Mouse (Mus musculus): ENCODE results near the gene Fkbp2.

- TF ChIP-seq MAFK (IDR thresholded peaks at IDR 0.05; ENCODE audit: insufficient read depth, low read depth, low read length) (no peak), HCFC1 (IDR thresholded peaks at IDR 0.05; ENCODE audit: borderline replicate concordance, insufficient read depth, low read length) (no peak), ZC3H11A (IDR thresholded peaks at IDR 0.05; ENCODE audit: borderline replicate concordance, low read depth, low read length) (no peak), CHD2 (IDR thresholded peaks at IDR 0.05; ENCODE audit: low read depth, low read length) (no peak)
These were observed 14.2 kb upstream of the Fkbp2 start for GRCm38 (mm10) chr19:6994489-6994888.

All from ES-E14 (cell line).